Mouse (Mus musculus): Measurements from ENCODE around the gene Fbxo6.
A peak's percentile ranks its signal among the peaks of the same experiment; 100 is the strongest.
"Not testable (repeated sequence)": the region's sequence is repeated elsewhere in the genome, so short reads cannot be mapped to it uniquely, and the experiment has no call there.

Gene Fbxo6

DNA sequence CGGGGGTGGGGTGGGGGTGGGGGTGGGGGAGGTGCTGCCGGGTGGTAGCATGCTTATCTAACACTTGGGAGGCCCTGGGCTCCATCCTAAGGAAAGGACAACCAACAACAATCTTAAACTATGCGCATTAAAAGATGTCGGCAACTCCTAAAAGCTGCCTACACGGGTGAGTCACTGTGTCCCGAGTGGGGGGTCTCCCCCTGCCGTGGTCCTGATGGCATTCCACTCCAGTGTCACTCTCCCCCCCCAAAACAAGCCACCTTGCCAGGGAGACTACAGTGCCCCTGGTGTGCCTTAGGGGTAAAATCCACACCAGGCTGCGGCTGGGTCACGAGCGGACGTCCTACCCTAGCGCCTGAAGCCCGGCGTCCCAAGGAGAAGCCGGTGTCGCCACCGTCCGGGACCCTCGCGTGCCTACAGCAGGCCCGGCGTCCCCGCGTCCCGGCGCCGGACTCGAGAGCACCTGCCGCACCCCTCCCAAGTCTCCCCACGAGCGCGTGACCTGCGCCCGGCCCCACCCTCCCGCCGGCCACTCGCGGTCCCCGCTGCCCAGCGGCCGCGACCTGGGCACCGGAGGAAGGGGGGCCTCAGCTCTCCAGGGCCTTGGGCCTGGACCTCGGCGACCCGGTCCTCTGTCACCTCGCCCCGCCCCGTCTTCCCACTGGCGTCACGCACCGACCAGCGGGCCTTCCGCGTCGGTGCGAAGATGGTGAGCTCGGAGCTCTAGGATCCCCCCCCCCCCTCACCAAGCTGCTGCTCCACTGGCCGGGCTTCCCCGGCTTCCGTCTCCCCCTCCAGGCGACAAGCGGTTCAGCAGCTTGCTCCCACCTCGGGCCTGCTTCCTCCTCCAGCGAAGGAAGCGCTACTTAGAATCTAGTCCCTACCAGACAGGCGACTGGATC, at the start of gene Fbxo6:
Fbxo6 (minus strand) TSS at position 874 of the 902 bp plus-strand sequence.
- DNase-seq: peak; percentile 87

DNA sequence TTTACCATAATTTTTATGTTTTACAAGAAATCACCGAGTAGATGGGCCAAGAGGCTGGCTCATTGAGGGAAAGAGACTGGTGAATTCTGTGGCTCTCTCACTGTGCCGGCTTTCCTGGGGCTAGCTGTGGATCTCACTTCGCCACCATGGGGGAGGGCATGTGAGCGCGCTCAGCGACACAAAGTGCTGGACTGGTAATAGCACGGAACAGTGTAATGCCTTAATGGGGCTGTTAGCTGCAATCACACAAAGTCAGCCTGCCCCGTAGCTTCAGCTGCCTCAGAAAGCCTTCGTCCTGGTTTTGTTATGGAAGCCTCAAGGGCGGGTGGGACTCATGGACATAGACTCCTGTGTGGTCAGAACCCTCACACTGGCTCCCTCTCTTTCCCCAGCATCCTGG, 46.8 kb upstream of the Fbxo6 start:
- no peak for DNase-seq

DNA sequence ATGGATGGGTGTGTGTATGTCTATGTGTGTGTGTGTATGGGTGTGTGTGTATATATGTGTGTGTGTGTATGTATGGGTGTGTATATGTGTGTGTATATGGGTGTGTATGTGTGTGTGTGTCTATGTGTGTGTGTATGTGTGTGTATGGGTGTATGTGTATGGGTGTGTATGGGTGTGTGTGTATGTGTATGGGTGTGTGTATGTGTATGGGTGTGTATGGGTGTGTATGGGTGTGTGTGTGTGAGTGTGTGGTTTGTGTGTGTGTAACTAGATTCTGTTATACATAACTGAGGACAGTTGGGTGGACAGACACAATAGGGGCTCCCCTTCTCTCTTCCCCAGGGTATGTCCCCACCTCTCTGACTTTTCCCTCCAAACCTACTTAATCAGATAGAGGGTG, 42.5 kb upstream of the Fbxo6 start:
- DNase-seq: no peak

DNA sequence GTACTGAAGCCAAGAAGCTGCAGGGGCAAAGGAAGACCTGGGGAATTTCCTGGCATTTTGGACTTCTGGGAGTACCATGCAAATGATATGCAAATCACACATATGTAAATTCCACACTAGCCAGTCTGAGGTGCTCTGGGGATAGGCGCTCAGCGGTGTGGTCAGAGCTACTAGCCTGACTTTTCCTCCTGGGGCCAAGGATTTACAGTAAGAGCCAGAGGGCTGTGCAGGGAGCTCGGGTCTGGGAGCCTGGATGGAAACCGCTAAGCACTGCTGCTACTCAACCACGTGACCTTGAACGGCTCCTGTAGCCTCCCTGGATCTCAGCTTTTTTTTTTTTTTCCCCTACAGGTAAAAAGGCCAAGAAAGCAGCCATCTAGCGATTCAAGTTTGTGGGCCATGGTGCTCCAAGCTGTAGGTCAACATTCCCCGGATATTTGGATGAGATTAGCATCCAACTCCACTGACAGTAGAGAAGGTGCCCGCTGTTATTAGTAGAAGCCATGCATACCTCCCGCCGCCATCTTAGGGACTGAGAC, 40.8 kb upstream of the Fbxo6 start:
- DNase-seq: no peak

DNA sequence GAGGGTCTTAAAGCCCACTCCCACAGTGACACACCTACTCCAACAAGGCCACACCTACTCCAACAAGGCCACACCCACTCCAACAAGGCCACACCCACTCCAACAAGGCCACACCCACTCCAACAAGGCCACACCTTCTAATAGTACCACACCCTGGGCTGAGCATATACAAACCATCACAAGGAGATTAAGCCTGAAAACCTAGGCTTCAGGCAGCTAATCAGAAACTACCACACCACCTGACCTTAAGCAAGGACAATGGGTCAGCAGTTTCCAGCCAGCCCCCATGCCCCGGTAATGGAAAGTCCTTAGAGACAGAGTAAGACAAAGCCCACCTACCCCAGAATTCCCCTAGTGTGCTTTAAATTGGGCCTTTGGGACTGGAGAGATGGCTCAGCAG, 36.8 kb upstream of the Fbxo6 start:
- not testable (repeated sequence) for DNase-seq

DNA sequence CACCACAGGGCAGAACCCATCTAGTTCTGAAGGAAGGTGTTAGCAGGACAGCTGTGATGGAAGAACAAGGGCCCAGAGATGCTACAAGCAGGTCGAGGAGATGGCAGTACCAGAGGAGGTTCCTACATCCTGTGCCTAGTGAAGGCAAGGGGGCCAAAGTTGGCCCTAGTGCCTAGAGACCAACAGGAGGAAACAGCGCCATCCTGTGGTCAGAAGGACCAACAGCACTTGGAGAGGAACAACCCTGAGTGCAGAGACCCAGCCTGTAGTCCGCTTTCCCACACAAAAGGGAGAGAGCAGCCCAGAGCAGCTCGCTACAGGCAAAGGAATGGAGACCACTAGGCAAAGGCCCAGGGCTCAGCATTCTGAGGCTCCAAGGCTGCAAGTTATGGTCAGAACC, 33.9 kb upstream of the Fbxo6 start:
- no peak for DNase-seq

DNA sequence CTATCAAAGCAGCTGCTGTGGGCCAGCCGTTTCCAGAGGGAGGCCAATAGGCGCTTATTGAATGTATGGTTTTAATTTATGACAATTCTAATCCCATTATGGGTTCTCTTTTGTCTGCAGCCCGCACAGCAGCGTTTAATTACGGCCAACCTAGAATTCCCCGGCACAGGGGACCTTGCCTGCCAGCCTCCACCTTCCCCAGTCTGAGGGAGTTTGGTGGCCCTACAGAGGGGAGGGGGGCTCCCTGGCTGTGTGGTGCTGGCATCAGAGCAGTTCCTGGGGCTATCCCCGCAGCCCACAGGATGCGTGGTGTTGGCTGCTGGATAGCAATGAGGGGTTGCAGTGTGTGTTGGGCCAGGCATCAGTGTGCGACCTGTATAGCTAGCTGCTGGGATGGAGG, 32.6 kb upstream of the Fbxo6 start:
- DNase-seq: no peak

DNA sequence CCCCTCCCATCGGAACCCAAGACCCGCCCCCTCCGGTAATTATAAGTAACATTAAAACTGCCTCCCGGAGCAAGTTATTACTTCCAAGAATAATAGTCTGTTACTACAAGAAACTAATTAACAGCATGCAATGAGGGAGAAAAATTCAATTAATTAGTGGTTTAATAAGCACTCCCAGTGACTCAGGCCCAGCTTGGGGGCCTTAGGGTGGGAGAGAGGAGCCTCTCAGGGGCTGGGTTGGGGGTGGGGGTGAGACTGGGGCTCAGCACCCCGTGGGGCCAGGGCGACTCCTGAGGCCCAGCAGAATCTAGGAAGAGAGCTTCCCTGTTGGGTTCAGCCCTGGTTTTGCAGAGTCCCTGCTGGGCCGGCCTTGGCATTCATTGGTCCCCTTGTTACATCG, 30.4 kb upstream of the Fbxo6 start:
- no peak for DNase-seq

DNA sequence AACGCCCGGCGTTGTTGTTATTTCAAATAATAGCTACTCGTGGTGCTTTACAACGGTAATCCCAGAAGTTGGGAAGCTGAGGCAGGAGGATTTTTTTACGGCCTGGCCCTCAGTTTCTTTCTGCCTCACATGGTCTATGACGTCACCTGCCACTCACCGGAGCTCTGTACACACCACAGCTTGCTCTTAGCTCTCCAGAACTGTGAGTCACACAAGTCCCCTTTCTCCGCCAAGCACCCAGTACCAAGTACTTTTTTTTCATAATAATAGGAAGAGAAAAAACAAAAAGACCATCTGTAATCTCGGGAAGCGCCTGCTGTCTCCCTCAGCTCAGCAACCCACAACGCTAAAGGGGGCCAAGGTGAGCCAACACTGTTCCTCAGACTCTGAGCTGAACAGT, 29.5 kb upstream of the Fbxo6 start:
- DNase-seq: no peak

DNA sequence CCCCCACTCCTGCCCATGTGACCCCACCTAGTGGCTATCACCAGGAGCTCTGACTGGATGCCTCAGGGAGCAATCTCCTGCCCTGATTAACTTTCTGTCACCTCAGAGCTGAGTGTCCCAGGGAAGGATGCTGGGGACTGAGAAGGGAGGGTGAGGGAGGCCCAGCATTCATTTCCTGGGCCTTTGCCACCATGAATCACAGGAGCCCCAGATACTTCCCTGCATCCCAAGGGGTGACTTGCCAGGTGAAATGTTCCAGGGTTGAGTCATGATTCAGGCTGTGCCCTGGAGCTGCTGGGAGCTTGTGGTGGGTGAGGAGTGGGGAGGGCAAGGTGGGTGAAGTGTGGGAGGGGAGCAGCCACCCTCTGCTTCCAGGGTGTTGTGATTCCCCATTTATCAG, 25.8 kb upstream of the Fbxo6 start:
- DNase-seq: no peak

DNA sequence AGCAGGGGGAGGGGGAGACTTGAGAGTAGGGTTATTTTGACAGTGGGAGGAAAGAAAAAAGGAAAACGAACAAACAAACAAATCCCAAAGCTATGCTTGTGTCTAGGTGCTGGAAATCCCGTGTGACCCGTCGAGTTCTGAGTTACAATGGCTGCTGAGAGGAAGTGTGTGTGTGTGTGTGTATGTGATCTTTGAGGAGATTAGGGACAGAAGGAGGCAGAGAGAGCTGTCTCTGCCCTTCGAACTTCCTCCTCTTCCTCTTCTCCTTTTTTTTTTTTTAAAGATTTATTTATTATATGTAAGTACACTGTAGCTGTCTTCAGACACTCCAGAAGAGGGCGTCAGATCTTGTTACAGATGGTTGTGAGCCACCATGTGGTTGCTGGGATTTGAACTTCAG, 24.7 kb upstream of the Fbxo6 start:
- DNase-seq: not testable (repeated sequence)

DNA sequence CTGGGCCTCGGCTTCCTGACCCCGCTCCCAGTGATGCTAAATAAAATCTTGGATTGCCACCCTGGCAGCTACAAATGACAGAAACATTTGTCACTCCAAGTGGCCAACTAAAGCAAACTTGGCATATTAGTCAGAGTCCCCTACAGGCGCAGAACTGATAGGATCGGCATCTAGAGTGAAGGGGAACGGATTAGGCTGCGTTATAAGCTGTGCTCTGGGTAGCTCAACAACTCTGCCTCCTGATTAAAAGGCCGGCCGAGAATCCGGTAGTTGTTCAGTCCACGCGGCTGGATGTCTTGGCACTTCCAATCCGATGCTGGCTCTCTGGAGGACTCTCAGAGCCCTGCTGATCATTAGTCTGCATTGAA, 22.5 kb upstream of the Fbxo6 start:
- DNase-seq: no peak

DNA sequence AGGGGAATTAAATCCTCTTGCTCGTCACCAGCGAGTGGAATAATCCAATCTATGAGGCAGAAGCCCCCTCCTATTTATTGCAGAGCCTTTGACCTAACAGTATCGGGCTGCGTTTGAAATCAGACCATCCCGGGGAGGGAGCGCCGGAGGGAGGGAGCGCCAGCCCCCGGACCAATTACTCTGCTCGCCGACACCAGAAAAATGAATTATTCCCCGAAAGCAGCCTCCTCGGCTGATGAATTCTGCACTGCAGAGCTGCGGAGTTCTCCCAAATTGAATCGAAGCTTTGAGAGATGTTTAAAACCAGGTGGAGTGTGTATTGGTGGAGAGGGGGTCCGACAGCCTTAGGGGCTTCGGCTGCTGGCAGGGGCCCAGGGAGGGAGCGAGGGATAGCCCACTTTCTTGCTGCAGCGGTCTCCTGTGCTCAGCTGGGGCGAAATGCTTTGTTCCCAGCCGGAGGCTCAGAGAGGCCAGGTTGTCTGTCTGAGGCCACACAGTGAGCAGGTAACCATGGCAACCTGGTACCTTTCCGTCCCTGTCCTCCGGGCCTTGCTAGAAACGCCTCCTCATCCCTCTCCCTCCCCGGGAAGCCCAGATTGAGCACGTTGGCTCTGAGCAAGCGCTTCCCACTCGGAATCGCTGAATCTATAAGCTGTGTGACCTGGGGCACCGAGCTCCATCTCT, 22.0 kb upstream of the Fbxo6 start:
- DNase-seq: no peak

DNA sequence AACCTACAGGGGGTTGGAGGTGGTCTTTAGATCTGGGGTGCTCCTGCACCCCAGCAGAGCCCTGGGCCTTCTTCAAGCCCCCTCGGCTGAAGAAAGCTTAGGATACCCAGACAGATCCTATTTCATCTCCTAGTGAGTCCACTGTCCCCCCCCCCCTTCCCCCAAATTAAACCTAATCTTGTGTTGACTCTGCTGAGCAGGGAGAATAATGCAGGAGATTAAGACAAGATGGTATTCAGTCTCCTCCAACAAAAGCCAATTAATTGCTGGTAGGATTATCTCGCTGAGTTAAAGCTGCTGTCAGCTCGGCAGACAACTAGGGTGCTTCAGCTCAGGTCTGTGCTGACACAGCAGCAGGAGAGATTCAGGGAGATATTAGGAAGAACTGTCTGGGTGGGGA, 19.3 kb upstream of the Fbxo6 start:
- DNase-seq: no peak

DNA sequence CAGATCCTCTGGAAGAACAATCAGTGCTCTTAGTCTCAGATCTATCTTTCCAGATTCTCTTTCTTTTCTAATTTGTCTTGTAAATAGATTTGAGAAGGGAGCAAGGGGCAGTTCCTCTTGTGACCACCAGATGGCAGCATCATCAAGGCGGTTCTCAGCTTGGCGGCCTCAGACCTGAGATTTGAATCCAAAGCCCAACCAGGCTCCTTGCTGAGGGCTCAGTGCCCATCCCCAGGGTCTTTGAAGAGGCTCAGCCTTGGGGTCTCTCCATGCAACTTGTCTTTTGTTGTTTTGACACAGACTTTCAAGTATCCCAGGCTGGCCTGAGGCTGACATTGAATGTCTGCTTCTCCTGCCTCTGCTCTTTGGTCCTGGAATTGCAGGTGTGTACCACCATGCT, 18.9 kb upstream of the Fbxo6 start:
- DNase-seq: peak; percentile 59

DNA sequence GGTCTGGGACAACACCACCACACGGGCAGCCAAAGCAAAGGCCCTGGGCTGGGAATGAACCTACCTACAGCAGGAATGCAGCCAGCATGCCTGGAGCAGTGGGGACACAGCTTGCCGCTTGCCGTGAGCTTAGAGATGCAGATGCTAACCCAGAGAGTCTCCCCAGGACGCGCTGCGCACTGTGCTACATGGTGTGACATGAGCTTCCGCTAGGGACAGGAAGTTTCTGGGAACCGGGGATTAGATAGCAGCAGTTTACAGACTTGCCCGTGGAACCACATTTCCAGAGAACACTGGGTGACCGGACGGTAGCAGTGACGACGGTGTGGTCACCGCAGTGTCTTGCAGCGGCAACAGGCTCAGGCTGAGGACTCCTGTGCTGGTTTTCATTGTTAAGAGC, 17.6 kb upstream of the Fbxo6 start:
- DNase-seq: no peak

DNA sequence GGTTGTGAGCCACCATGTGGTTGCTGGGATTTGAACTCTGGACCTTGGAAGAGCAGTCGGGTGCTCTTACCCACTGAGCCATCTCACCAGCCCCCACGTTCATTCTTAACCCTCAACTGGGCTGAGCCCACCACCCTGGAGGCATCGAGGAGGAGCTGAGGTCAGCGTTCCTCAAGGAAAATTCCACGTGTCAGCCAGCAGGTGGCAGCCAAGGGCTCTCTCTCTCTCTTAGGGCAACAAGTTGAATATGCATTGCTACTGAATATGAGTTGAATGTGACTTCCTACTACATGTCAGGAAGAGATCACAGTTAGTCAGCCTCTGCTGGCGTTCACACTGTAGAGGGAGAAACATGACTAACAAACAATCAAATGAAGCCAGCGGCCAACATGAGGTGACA, 16.3 kb upstream of the Fbxo6 start:
- peak; percentile 74 for DNase-seq

DNA sequence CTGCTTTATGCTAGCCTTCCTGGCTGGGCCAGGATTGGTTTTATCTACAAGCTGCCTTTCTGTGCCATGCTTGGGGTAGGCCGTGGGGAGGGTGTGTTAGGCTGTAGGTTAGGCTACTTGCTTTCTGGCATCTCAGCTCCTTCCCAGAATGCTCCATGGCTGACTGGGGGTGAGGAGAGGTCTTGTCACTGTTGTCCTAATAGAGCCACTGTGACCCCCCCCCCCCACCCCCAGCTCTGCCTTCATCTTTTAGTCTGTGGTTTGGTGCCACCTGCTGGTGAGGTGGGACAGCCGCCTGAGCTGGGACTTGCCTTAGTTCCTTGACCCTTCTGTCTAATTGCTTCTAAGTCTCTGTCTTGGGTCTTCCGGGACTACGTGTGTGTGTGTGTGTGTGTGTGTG, 15.0 kb upstream of the Fbxo6 start:
- DNase-seq: peak; percentile 86

DNA sequence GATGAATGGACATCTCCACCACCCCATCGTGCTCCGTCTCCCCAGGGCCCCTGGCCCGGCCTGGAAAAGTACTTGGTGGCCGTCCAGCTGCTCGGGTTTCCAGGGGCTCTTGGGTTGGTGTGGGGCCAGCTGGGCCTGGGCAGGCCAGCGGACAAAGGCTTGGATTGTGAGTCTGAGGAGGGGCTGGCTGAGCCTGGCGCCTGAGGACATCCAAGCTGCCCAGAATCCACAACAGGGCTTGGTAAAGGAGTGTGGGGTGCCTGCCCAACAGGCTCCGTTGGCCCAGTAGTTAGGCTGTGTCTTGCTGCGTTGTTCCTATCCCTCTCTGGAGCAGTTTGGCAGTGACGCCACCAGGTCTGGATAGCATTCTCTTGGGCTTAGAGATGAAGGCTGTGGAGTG, 14.5 kb upstream of the Fbxo6 start:
- no peak for DNase-seq

DNA sequence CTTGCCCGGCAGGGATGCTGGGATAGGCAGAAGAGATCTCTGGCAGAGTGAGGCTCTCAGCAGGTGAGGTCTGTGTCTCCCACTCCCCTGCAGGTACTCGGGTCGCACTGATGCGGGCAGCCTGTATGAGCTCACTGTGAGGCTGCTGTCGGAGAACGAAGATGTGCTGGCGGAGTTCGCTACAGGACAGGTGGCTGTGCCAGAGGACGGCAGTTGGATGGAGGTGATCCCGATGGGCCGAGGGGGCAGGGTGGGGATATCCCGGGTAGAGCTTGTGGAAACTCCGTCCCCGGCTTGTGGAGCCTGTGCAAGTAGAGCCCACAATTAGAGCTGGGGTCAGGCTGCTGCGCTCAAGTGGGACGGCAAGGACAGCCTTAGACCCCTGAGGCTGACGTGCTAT, 13.6 kb upstream of the Fbxo6 start:
- DNase-seq: no peak

DNA sequence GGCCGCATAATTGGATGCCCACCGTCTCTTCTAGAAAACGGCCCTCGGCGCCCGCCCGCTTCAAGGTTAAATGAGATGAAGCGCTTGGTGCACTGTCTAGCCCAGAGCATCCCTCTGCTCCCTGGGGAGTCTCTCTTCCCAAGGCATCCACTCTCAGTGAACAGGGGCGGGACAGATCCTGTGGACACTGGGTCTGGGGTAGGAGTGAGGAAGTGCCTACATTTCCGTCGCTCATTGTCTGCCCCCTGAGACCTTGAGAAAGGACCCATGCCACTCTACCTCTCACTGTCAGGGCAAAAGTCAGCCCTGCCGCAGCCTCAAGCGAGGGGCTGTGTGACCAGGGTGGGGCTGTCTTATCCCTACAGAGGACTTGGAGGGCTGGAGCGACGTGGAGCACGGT, 12.5 kb upstream of the Fbxo6 start:
- no peak for DNase-seq

DNA sequence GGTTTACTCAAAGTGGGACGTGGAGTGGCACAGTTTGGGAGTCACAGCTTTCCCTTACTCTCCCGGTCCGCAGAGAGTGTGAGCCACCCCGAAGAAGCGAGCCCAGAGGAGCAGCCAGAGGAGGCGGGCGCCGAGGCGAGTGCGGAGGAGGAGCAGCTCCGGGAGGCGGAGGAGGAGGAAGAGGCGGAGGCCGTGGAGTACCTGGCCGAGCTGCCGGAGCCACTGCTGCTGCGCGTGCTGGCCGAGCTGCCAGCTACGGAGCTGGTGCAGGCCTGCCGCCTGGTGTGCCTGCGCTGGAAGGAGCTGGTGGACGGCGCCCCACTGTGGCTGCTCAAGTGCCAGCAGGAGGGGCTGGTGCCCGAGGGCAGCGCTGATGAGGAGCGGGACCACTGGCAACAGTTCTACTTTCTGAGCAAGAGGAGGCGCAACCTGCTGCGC, 12.1 kb upstream of the Fbxo6 start:
- peak; percentile 76 for DNase-seq

DNA sequence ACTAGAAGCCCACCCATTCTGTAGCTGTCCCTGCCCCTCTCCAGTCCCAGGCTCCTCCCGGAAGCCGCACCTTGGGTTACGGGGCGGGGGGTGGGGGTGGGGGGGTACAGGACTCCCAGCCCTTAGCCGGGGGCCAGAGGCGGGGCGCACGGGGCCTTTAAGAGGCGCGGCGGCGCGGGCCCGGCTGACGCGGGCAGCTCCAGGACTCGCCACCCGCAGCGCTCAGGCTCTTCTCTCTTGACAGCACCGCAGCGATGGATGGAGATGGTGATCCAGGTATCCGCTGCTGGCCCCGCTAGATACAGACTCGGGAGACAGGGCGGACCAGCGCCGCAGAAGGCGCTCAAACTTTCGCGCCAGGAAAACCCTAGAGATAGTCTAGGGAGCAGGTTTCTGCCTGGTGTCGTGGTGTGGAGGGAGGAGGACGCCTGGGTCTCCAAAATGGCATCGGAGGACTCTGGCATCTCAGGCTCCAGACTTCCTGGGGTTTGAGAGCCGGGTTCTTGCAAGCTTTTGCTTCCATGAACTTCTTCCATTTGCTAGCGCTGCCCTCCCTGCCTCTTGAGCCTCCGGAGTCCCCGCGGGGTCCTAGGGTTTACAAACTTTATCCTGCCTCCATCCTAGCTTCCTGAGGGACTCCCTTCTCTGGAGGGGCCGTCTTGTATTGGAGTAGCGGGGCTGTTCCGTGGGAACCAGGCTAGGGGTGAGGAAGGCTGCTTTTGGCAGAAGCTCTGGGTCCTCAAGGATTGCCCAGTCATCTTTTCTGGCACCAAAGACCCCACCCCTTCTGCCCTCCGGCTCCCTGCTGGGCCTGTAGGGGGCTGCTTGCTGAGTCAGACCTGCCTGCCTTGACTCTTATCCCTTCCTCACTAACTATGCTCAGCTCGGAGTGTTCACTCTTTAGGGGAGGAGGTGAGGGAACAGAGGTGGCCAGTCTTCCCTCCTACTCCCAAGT, 8.8 kb upstream of the Fbxo6 start, which contains the start of the genes Fbxo44 and Fbxo2:
Fbxo44 (minus strand) TSS at position 47 of the 955 bp plus-strand sequence.
Fbxo2 (plus strand) TSS at position 186 of the 955 bp plus-strand sequence.
- no peak for DNase-seq
